Mouse (Mus musculus) embryo, embryonic 10.5 days (tissue): ENCODE measurements at regions not wholly inside any gene's neighbourhood (a gene's known extent, or its start where the extent isn't known, plus 50 kb on each side); places are given as distances from the start of the nearest gene placed in this dataset.

Experiments
- DNase-seq: peaks from one replicate; pipeline ENCODE4 v3.0.0-alpha.2; 2015; ENCODE audit warnings: low spot score

DNA sequence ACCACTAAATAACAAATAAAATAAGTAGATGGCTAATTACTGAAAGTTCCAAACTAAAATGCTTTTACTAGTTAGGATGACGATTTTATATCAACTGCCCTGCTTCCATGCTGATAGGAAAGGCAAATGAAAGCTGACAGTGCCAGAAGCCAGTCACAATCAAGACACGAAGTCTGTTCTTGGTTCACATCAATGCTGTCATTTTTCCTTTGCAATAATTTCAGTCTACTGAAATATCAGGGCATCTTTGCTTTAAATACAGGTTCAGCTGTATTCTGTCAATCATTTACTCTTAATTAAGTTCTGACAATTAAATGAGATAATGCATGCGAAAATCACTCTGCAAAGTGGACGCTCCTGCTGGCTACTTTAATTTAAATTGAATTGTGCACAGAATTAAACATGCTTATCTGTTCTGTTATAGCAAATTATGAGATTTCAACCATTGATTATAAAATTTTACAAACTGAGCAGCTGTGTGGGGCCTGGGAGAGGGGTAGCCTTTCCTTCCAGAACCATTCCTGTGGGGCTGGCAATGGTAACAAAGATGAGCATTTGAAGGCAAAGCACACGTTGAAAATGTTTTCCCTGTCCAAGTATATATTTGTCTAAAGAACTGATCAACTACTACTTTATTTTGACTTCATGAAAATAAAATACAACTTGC, 160.1 kb upstream of the Cttnbp2 start:
- DNase-seq = no peak

DNA sequence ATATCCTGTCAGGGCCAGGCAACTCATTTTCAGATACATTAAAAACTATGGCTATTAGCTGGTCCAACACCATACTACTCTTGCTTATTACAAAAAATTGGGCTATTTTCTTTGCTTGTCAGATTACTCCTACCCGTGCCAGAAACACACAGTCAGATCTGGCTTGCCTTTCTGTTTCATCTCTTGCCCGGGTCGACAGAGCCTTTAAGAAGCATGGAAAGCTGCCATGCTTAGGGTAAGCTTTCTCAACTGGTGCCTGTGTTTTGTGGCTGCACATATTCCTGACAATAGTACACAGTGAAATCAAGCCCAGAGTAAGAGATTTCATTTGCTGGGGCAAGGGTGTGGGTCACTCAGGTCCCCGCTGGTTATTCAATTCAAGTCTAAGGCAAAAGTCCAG, 162.5 kb upstream of the Cttnbp2 start:
- no peak for DNase-seq

DNA sequence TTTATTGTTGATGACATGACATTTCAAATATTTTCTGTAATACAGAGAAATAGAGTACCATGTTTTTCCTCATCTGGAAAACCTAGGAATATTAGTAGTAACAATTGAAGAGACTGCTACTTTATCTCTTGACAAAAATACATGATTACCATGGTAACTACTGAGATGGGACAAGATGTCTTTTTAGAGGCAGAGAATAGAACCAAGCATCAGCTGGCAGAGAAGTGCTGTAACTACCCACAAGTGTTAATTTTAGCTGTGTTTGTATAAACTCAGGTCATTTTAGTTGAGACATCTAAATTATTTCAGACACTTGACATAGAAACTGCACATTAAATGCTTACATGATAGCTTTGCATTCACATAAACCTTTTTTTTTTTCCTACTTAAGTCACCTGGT, 166.1 kb upstream of the Cttnbp2 start:
- DNase-seq = no peak

- no peak for DNase-seq
Observed at GRCm38 (mm10) chr6:18682043-18682442, 166.3 kb upstream of the Lsm8 start.

GRCm38 (mm10) chr6:18688652-18689348, 159.6 kb upstream of the Lsm8 start:
- no peak for DNase-seq

DNA sequence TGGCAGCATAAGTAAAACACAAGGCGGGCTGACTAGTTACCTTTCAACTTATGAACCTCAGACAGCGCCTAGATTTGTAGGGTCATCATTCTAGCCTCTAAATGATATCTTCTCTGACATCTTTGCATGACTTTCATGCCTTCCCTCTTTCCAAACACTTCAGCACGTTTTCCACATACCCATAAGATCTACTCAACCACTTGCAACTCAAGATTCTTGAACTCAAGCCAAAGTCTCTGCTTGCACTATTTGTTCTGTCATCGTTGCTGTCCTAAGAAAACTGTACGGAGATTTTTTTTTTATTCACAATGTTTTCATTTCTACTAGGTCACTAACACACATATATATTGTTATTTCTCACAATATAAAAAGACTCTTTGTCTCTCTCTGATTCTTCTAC, 150.8 kb upstream of the Lsm8 start:
- DNase-seq = no peak

DNA sequence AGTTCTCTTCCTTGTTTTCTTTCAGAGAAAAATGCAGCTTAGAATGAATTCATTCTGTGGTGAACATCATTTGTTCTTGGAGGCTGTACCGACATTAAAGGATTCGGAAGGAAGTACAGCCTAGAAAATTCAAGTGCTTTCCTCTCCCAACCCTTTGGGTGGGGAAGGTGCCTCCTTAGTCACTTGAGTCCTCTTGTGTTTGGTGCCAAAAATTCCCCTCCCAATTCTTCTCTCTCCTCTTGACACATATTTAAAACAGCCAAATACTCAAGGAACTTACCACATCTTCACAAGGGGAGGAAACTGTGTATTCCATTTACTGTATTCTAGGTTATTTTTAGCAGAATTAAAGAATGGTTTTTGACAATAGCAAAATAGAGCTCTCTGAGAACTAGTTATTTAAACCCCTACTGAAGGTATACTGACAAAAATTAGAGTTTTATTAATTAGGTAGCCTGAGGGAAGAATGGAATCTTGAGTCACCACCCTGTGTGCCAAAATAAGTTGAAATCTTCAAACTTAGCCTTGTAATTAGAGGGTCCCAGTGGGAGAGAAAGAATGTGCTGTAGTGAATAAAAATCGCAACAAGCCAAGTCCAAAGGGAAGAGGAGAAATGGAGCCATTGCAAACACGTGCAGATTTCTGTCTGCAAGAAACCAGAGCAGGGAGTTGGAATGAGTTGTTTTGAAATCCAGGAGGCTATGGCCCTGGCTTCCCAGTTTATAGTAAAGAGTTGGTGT, 149.2 kb upstream of the Lsm8 start:
- DNase-seq = peak; percentile 41

DNA sequence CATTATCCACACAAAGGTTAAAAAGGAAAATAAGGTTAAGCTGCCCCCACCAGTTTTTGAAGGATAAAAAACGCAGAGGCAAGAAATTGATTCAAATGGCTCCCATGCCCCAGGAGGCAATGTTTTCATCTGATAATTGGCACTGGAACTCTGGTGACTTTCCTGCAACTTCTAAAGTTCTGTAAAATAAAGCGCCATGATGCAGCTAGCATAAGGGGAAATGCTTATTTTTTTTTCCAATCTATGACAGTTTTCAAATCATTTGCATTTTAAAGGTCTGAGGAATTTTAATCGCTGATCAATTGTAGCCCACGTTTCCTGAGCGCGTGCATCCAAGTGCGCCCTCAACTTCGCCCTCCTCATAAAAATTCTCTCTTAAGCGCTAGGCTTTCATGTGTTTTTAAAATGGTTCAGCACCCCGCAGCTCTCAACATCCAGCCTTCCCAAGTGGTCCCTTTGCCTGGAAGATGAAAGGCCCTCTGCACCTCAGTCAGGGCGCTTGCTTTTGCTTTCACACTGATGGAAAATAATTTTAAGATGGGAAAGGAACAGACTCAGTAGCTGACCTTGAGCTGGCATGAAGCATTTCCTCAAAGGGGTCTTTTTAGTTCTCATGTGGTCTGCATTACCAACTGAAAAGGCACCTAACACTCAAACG, 148.5 kb upstream of the Lsm8 start:
- peak; percentile 26 for DNase-seq

DNA sequence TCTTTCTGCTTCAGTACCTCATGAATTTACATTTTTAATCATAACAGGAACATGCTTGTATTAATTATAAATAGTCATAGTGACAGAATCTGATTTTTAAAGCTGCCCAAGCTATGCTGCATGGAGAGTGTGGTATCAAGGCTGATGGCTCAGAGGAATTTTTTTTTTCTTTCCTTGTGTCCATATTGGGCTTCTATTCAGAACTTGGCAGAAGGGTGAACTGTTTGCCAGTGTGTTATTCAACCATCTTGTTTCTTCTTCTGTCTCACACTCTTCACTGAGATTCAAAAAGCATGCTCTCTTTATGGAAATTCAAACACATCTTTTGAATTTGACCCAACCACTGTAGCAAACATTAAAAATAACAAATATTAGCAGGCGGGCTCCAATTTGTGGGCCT, 137.6 kb upstream of the Lsm8 start:
- DNase-seq = no peak

GRCm38 (mm10) chr6:18748859-18749258, 99.5 kb upstream of the Lsm8 start:
- peak; percentile 5 for DNase-seq

DNA sequence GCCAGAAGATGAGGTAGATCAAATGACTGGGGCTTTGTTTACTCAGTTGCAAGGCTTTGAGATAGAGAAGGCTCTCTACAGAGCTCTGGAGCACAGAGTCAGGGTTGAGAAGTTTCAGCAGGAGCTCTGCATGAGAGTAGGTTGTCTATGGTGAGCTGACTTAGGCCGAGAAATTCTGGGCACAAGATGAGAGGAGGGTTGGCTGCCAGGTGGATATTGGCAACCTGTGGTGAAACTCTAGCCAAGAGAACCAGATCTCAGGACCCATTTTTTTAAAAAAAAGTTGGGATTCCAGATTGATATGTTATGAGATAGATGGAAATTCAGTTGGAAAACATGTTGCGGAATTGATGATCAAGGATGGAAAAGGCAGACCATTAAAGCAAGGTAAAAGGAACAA, 83.8 kb upstream of the Lsm8 start:
- DNase-seq = no peak

DNA sequence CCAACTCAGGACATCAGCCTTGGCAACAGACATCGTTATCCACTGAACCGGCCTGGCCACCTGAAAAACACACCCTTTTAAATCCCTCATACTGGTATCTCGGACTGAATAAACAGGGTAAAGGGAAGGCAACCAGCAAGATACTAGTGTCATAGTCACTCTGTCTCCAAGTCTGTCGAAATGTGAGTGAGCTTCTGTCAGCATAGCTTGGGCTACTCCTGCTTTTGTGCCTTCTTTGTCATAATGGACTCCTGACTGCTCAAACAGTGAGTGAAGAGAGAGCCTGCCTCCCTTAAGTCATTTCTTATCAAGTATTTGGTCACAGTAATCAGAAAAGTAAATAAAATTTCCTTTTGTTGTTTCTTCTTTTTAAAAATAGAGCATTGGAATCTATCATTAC, 53.0 kb upstream of the Lsm8 start:
- no peak for DNase-seq

DNA sequence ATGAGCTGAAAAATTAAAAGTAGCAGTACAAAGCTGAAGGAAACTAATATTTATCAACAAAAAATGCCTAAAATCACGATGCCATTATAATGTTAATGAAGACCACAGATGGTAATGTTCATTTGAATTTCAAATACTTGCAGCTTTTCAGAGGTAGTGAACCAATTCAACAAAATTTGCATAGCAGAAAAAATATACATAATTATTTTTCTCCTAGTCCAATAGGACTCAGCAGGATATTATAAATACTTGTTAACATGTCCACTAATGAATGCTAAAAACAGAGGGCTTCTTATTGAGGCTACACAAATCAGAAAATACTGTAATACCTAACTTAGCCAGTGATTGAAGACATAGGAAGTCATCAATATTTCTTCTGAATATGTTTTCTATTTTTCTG, 52.5 kb upstream of the Lsm8 start:
- DNase-seq = no peak

DNA sequence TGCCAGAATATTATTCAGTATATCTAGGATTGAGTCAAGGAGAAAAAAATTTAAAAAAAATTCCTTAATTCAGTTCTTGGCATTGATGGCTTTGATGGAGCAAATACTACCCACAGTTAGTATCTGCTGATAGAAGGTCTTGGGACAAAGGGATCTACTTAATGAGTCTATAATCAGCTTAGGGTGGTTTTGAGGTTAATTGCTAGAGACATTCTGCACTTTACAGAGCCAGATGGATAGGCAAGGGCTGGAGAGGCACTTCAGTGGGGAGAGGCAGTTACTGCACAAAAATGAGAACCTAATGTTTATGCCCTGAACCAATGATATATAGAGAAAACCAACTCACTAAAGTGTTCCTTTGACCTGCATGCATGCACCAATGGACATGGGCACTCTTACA, 51.8 kb upstream of the Lsm8 start:
- no peak for DNase-seq
